Mouse (Mus musculus): ENCODE measurements at regions not wholly inside any gene's neighbourhood (a gene's known extent, or its start where the extent isn't known, plus 50 kb on each side); places are given as distances from the start of the nearest gene placed in this dataset.

- no peak for TF ChIP-seq CTCF (IDR thresholded peaks at IDR 0.05; ENCODE audit: extremely low read depth, insufficient read depth, low read length)
- no peak for TF ChIP-seq POLR2A (IDR thresholded peaks at IDR 0.05; ENCODE audit: extremely low read depth, insufficient read depth, low read length)
Observed at GRCm38 (mm10) chr10:117940441-117941265, 94.8 kb upstream of the Rap1b start.
